Mouse (Mus musculus) left cerebral cortex, adult 8-10 months (tissue): ENCODE measurements around the gene Ptpn23. TPM values are rescaled to one million over a fixed set of nuclear protein-coding genes. Genes with fewer than 3 reads are reported as not detected.
"Not testable (repeated sequence)": the region's sequence is repeated elsewhere in the genome, so short reads cannot be mapped to it uniquely, and the experiment has no call there.

Source experiments
- DNase-seq, 2 experiments: peaks; one replicate each; pipeline ENCODE4 v3.0.0; 2022; ENCODE audit warnings: low spot score in 2 of 2
- total RNA-seq, 4 experiments: library from RNA; stranded (reverse); gene quantifications; 2 replicates each; pipeline ENCODE4 v1.2.4; 2022

Ptpn23 gene
- 10 to 100 TPM; 48.3 to 55.0 (median 50.0) TPM for total RNA-seq

GRCm38 (mm10) chr9:110408099-110408773 is at the start of gene Ptpn23:
Gene Ptpn23, minus strand, starts transcription at chr9:110408213.
- DNase-seq = peak; percentile 82 to 93

GRCm38 (mm10) chr9:110452523-110452922 is 44.5 kb upstream of the Ptpn23 start:
- DNase-seq = no peak

GRCm38 (mm10) chr9:110448857-110449617 is 41.0 kb upstream of the Ptpn23 start:
- peak; percentile 58 to 66 for DNase-seq

- no peak for DNase-seq
Observed at GRCm38 (mm10) chr9:110448356-110448755, 40.3 kb upstream of the Ptpn23 start.

GRCm38 (mm10) chr9:110440559-110440958 is 32.5 kb upstream of the Ptpn23 start:
- no peak for DNase-seq

- DNase-seq = no peak
Observed at GRCm38 (mm10) chr9:110440049-110440448, 32.0 kb upstream of the Ptpn23 start.

GRCm38 (mm10) chr9:110436041-110436440 is 28.0 kb upstream of the Ptpn23 start:
- DNase-seq = no peak

- DNase-seq = no peak
Observed at GRCm38 (mm10) chr9:110433045-110433444, 25.0 kb upstream of the Ptpn23 start.

GRCm38 (mm10) chr9:110431241-110431640 is 23.2 kb upstream of the Ptpn23 start:
- peak in 1 of 2 experiments; percentile 74 for DNase-seq

GRCm38 (mm10) chr9:110419511-110420112 is 11.6 kb upstream of the Ptpn23 start, which contains the start of gene Ngp:
Gene Ngp, plus strand, starts transcription at chr9:110419747.
- DNase-seq = no peak

GRCm38 (mm10) chr9:110413785-110414184 is 5.8 kb upstream of the Ptpn23 start:
- DNase-seq = no peak

GRCm38 (mm10) chr9:110412926-110413325 is 4.9 kb upstream of the Ptpn23 start:
- no peak for DNase-seq

GRCm38 (mm10) chr9:110410908-110411887 is 3.2 kb upstream of the Ptpn23 start:
- DNase-seq = peak; percentile 44 to 67

GRCm38 (mm10) chr9:110407311-110408098 is 508 bp downstream of the Ptpn23 start:
- peak in 1 of 2 experiments; percentile 54 for DNase-seq

GRCm38 (mm10) chr9:110403240-110403639 is 4.8 kb downstream of the Ptpn23 start:
- DNase-seq = not testable (repeated sequence)

GRCm38 (mm10) chr9:110402731-110403130 is 5.3 kb downstream of the Ptpn23 start:
- DNase-seq = no peak

GRCm38 (mm10) chr9:110400650-110401049 is 7.4 kb downstream of the Ptpn23 start:
- no peak for DNase-seq

GRCm38 (mm10) chr9:110393295-110393694 is 14.7 kb downstream of the Ptpn23 start:
- no peak for DNase-seq

- DNase-seq = no peak
Observed at GRCm38 (mm10) chr9:110390843-110391242, 17.2 kb downstream of the Ptpn23 start.

GRCm38 (mm10) chr9:110388011-110388410 is 20.0 kb downstream of the Ptpn23 start:
- DNase-seq = no peak
